Mouse (Mus musculus) layer of hippocampus, adult 8-10 months (tissue): ENCODE results near the gene Fras1. TPM values are rescaled to one million over a fixed set of nuclear protein-coding genes. Genes with fewer than 3 reads are reported as not detected.
A peak's percentile ranks its signal among the peaks of the same experiment; 100 is the strongest.

Experiments
- DNase-seq, 2 experiments: peaks; one replicate each; pipeline ENCODE4 v3.0.0; 2022; ENCODE audit warnings: low spot score in 2 of 2
- total RNA-seq, 4 experiments: library from RNA; stranded (reverse); gene quantifications; 2 replicates each; pipeline ENCODE4 v1.2.4; 2022

The Fras1 gene
- total RNA-seq, 4 experiments from 2014 or later = 13.5 to 16.6 (median 15.3) TPM

DNA sequence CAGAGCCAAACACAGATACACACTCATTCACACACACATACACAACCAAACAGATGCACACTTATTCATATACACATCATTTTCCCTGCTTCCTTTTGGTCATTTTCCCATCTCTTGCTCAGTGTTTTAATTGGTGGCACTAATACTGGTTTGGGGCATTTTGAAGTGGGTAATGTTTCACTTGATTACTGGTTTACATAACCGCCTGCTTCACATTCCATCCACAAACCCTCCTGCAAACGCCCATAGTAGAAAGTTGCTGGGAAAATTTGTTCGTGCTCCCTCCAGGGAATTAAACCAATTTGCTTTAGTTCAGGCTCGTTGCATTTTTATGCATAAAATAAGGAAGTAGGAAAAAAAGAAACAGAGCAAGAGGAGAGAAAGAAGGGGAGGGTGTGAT lies 200.8 kb downstream of the Fras1 start:
- DNase-seq = no peak

DNA sequence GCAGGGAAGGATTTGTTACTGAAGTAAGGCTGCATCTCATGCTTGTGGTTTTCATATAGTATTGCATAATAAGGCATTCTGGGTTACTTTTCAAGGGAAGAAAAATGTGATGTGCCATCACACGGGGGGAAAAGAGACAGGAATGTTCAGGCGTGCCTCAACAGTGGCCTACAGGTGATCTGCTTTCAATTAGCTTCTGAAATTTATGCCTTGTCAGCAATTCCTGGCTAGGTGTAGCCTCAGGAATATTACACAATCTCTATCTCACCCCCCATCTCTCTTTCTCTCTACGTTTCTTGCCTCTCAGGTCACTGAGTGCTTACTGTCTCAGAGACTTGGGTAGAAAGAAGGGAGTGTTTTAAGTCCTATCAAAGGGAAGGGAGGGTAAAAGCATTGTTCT lies 204.9 kb downstream of the Fras1 start:
- no peak for DNase-seq

DNA sequence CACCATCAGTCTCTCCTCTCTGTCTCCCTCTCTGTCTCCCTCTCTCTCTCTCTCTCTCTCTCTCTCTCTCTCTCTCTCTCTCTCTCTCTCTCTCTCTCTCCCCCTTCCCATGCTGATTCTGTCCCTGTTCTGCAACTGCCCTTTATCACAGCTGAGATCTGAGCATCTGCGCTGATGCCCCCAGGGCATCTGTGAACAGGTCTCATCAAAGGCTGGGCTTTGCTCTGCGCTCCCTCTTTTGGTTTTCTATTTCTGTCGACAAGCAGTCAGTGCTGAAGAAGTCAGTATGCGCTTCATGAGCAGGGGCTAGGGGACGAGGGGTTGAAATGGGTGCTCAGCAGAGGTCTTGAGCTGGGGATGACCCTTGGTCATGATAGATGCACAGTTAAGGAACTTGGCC lies 206.2 kb downstream of the Fras1 start:
- no peak for DNase-seq

DNA sequence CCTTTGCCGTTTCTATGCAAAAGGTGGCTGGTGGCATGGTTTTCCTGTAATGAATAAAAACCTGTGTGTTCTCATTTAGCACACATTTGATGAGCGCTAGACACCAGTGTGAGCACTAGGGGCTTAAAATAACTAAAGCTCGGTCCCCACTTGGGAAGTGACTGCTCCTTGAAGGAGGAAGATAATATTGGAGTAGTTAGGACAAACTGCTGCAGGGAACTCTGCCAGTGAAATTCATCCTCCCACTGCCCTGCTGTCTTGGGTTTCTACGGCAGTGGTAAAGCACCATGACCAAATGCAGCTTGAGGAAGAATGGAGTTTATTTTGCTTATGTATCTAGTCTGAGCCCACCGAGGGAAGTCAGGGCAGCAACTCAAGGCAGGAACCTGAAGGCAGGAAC lies 211.0 kb downstream of the Fras1 start:
- DNase-seq = peak; percentile 37 to 43

DNA sequence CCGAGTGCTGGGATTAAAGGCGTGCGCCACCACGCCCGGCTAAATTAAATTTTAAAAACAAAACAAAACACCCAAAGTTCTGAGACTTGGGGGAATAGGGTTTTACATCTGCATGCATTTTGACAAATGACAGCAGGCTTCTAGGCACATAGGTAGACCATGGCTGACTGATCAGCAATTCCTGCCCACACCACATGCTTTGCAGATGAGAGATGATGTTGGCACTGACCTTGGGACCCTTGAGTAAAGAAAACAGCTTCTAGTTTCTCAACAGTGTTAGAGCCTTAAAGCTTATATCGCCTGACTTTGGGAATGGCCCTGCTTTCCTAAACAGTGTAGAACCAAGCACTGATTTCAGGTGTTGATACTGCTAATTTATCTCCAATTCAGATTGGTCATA lies 216.9 kb downstream of the Fras1 start:
- no peak for DNase-seq

DNA sequence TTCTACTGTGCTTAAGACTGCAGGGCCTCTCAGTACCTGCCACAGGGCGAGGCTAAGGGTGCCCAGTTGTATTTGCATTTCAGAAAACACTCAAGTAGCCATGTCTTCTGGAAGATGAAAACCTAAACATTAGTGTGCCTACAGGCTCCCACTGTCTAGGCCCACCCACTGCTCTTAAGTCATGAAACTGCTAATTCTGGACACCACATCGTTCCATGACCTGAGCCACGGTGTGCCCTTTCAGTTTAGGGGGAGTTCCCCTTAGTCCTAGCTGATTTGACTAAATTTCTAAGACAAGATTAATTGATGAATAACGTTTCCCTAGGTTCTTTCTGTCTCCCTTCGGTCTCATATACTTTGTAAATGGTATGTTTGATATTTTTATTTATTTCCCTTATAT lies 222.0 kb downstream of the Fras1 start:
- no peak for DNase-seq

DNA sequence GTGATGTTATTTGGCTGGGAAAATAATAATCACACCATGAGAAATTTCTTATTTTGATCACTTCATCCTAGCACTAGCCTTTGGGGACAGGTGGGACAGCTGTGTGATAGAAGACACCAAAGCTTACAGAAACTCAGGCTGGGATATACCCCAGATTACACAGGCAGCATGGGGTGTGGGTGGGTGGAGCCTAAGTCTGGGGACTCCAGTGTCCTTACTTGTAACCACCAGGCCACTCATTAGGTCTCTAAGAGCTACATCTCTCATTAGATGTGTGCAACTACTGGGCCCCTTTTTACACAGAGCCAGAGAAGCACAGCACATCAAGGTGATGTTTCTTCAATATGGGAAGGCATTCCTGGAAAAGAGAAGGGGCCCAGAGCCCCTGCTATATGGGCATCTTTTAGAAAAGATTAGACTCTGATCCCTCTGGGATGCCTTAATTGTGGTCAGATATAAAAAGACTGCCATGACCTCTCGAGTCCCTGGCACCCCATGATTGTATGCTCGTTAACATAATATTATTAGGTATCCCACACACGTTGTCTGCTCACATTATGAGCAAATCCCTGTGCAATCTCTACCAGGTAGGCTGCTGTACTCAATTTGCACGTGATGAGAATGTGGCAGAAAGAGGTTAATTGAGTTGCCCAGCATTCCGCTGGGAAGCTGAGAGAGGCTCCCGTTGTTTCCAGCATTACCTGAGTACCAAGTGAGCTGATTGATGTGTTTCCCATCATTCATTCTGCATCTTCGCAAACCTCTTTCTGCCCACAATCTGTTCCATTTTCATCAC lies 230.4 kb downstream of the Fras1 start:
- DNase-seq = no peak

DNA sequence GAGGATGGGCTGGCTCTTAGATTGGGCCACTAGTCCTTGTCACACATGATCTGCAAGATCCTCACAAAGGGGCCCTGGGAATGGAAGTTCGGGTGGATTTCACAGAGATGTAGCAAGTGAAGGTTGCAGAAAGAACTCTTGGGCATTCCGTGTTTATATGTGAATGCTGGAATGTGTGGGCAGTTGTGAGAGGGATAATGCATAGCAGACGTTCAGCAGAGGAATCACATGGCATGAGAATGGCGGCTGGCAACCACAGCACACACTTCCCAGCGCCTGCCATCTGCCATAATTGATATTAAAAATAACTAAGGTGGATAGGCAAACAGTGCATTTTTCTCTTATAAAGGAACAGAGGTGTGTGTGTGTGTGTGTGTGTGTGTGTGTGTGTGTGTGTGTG lies 234.3 kb downstream of the Fras1 start:
- peak; percentile 23 to 46 for DNase-seq

DNA sequence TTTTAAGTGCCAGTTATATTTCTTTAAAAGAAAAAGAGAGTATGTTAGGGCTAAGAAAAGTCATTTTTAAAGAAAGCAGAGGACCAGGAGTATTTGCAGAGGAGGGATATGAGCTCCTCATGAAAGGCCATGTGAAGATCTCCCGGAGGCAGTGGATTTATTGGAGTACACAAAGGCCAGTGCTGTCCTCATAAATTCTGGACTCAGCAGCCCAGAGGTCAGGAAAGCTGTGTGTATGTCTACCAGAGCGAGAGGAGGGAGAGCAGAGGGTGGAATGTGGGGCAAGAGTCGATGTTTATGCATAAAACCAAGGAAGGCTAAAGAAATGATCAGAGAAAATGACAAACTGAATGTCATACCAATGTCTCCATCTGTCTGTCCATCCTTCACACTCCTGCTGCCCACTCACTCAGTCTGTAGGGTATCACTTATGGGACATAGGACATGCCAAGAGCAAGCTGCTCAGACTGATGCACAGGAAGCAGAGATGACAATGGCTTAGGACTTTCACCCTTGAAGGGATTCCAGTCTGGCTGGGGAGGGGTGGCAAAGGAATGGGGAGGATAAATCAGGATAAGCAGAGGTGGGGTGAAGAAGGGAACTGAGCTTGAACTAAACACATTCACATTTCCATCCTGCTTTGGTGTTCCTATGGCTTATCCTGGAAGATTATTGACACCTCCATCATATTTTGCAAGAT lies 235.0 kb downstream of the Fras1 start:
- DNase-seq = no peak

DNA sequence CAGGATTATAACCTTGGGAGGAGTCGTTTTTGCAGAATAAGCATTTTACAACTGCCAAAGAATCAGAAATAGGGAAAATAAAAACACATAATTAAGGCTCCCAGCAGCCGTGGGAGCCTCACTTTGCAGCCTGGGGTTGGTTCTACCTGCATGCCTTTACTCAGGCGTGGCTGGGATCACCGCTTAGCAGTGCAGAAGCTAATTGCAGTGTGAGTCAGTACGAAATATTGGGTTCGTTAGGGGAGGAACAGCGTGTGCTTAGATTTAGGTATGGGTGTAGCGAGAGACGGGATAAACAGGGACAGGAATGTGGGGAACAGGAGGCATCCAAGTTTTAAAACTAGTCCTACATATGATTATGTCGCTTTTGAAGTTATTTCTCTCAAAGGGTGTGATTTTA lies 238.3 kb downstream of the Fras1 start:
- DNase-seq = no peak

DNA sequence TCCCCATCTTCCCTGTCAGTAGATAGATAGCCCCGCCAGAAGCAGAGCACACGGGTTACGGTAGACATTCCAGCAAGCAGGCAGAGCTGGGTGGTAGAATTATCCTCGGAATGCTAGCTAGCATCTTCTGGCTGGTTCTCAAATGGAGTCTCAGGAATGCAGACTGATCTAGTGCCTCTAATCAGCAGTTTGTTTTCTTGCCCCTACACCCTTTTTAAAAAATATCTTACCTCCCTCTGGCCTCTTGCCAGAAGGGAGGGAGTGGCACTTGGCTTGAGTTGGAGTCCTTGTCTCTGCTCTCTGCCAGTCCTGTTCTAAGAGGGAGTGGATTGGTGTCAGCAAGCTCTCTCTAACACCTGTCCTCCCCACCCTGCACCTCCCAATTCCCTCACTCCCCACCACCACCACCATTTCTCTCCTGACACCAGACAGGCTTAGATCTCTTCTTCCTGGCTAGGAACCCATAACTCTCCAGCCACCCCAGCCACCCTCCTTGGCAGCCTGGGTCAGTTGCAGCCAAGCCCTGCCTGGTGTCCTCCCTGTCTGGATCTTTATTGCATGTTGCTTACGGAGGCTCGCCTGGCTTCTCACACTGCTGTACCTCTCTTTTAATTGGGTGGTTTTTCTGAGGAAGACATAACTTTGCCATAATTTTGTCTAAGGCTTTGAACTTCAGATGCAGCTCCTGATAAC lies 243.3 kb downstream of the Fras1 start:
- no peak for DNase-seq

DNA sequence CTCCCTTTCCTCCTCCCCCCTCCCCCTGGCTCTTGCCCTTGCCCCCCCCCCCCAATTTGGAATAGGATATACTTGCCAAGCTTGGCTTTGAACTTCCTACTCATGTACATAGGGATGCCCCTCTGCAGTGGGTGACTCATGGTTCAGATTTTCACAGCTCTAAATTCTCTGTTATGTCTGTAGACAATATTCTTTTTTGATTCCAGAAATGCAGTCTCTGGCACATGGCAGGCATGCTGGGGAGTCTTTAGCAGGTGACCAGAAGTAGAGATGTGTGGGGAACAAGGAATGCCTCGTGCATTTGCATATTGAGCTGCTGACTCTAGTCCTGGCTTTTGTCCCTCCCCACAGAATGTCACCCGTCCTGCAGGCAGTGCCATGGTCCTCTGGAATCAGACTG lies 244.3 kb downstream of the Fras1 start:
- DNase-seq = no peak

DNA sequence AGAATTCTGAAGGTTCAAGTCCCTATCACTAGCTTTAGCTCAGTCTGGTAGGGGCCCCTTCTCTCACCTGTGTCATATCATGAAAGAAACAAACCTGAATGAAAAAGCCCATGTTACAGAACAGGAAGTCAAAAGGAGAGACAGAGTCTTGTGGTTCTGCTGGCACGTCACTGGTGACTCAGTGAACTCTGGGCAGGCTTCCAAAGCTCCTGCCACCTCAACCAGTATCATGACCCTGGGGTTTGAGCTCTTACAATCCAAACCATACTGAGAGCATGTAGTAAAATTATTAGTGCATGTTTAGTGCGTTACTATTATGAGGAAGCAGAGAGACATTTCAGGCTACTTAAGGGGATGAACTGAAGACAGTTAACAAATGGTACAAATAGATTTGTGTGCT lies 246.5 kb downstream of the Fras1 start:
- no peak for DNase-seq

DNA sequence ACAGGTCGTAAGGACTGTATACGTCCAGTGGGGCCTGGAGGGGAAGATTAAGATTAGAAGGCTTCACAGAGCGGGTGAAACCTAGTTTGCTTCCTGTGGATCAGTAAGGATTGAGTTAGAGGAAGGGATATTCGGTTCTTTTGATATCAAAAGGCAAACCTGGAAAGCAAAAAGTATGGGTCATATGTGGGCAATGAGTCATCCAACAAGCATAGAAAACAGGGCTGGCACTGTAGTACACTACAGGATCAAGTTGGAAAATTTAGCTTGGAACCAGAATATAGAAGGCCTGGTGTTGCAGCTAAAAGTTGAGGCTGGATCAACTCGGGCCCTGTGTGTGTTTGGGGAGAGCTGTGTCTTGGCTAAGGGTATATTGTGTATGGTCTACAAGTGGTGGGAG lies 246.9 kb downstream of the Fras1 start:
- no peak for DNase-seq

DNA sequence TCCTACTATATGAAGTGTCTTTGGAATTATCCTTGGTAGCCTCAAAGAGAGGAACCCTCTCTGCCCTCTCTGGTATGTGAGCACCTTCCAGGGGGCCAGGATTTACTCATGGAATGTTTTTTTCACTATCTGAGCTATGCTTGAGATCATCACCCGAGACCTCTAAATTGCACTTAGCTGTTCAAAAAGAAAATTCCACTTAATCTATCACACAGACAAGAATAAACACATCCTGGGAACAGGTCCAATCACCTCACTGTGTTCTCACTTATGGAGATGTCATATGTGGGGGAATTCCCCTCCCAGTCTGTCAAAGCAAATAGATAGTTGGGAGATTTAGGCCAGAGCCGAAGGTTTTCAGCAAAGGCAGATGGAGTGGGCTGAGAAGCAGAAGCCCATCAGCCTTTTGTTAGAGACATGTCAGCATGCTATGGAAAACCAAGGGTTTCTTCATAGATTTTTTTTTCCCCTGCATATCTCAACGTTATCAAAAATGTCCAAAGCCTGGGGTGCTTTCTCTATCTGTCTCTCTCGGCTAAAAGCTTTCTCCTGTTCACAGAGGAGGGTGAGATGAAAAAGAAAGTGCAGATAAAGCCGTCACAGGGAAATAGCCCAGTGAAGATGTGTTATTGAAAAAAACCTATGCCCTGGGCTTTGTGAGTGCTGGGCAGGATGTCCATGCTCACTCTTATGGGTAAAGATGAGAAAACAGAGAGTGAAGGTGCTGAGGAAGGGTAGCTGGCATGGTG lies 249.0 kb downstream of the Fras1 start:
- DNase-seq = no peak

DNA sequence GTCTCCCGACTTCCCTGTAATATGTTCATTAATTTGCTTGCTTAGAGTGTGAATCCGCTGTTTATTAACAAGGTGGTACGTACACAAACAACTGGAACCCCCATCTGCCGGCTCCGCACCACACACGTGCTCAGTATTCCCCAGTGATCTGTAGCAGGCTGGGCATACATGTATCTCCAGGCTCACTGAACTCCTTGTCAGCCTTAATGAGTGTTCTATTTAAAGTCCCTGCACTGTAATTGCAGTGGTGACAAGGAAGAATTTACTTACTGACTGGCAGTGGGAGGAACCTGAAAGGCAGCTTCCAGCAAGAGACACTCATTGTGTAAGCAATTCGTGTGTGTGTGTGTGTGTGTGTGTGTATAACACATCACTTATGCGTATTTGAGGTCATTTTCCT lies 256.1 kb downstream of the Fras1 start:
- DNase-seq = no peak

DNA sequence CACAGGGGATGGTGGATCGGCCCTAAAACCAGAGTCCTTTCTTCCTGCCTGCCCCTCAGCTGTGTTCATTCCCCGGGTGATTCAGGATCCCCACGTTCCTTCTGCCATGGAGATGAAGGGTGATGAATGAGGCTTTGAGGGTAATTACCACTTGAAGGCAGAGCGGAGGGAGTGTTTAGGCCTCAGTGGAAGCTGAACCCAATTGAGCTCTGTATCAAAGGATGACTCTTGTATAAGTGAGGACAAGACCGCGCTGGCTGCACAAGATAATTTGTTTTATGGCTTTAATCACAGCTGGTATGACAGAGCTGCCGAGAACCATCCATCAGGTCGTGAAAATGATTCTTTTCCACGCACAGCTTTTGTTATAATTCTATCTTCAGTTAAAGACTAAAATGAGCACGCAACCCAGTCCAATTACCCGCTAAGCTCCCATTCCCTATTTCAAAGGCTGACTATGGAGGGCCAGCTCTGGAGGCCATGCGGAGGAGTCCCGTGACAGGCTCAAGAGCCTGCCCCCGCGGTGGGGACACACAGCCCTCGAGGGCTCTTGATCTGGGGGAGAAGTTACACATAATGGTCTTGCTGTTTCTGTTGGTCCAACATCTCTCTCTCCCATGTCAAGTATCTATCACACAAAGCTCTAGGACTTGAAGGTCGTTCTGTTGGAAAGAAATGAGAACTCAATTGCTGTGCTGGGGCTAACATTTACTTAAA lies 261.5 kb downstream of the Fras1 start:
- no peak for DNase-seq

DNA sequence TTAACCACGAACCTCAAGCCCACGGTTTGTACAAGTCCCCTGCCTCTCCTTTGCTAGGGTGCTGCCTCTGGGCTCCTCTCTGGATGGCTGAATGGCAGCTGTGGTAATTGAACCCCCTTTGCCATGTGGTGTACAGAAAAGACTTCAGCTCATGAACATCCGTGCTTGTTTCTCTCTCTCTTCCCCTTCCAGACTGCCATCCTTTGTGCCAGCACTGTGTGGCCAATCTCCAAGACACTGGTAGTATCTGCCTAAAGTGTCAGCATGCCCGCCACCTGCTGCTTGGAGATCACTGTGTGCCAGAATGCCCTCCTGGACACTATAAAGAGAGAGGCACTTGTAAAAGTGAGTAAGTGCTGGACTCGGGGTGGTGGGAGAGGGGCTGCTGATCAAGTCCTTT lies 262.1 kb downstream of the Fras1 start:
- peak in 1 of 2 experiments; percentile 28 for DNase-seq

DNA sequence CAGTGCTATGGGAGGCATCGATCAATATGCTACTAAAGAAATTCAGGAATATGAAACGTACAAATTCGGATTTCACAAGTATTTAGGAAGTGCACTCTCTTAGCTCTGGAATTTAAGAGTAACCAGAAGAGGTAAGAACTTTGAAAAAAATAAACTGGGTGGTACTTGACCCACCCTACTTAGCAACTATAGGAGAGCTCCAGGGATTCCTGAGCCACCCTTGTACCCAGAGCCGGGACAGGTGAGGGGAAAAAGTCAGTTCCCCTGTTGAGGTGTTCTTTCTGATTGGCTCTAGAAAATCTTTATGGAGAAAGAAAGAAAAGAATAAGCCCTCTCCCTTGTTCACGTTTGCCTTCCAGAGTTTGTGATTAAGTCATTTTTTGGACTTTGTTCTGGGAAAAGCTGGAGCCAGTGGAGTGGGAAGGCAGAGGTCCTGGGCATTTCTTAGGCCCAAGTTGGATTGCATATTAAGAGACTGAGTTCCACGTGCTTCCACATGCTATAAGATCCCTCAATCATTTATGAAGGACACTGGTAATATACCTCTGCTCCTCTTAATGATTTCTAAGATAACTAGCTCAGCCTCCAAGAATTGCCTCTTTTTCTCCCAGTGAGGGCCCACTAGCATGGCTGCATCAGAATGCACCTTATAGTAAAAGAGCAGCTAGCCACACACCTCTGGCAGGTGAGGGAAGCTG lies 265.6 kb downstream of the Fras1 start:
- DNase-seq = no peak

DNA sequence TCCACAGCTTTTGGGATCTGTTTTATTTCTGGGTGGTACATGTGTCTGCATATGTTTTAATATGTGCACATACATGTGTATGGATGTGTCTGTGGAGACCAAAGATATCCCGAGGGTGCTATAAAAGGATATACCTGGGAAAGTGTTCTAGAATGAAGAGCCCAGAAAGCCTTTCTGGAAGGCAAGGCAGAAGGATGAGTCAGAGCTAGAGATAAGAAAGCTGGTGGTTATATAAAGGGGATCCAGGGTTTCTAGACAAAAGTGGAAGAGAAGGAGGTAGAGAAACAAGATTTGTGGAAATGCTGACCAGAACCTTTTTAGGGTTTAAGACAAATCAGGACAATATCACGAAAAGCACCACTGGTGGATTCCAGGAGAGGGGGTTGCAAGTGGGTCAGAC lies 267.5 kb downstream of the Fras1 start:
- DNase-seq = no peak

DNA sequence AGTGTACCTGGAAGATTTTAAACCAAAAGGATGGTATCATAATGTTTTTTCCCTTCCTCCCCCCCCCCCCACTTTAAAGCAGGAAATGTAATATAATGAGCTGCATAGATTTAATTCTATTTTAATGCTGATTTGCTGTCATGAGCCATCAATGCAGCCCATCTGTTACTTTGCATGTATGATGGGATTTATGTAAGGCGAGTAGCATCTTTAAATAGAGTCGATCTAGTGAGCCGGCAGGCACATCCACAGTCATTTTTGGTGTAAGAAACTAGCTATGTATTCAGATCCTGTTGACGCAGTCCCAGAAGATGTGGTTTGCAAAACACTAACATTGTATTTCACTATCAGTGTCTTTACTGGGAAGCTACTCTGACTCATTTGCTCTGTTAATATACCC lies 301.9 kb downstream of the Fras1 start:
- DNase-seq = no peak
